In genomic region chr1:52149934-52150346, GRCm38 (mm10) we compare ENCODE assay signal across 9 mouse cellular contexts. TPM values are rescaled to one million over a fixed set of nuclear protein-coding genes. Genes with fewer than 3 reads are reported as not detected.
DNase-seq lines count a peak whose midpoint lies in the region; ATAC-seq and TF ChIP-seq lines count a peak whose summit lies in the region.
"Had no signal": no experiment of that assay in that cellular context is flagged by ENCODE, and none has a peak within 500 bp of the region (broad histone marks: within the 10 kb centered on the region; RNA-seq: fewer than 3 reads in every experiment).

No protein-coding gene starts in this region.

- H3K4me2 ChIP-seq in hindbrain, embryonic 12.5 days (replicated peaks): no peak overlapping the region
- no peak overlapping the region for H3K4me2 ChIP-seq in lung, postnatal 0 days (replicated peaks; ENCODE audit: low read depth, low read length)
- H3K4me2 ChIP-seq: limb, embryonic 15.5 days had no signal

- WGBS in hindbrain, embryonic 10.5 days: 71% methylated on average over 9 of the region's 9 CpGs
- WGBS in hindbrain, embryonic 12.5 days: 61% methylated on average over 9 of the region's 9 CpGs
- WGBS in lung, postnatal 0 days: 60% methylated on average over 9 of the region's 9 CpGs

- H3K9ac ChIP-seq in hindbrain, embryonic 12.5 days: no peak overlapping the region
- no peak overlapping the region for H3K9ac ChIP-seq in lung, postnatal 0 days (replicated peaks; ENCODE audit: low read depth)
- H3K9ac ChIP-seq: limb, embryonic 15.5 days had no signal

- no peak overlapping the region for H3K4me3 ChIP-seq in hindbrain, embryonic 10.5 days
- no peak overlapping the region for H3K4me3 ChIP-seq in hindbrain, embryonic 12.5 days
- H3K4me3 ChIP-seq in lung, postnatal 0 days (ENCODE audit: low read depth, low read length): no peak overlapping the region
- H3K4me3 ChIP-seq: limb, embryonic 15.5 days had no signal

- peak; percentile 15 for DNase-seq in hindbrain, embryonic 10.5 days (ENCODE audit: low spot score)
- peak; percentile 95 for DNase-seq in cerebellum, adult 9-11 months
- DNase-seq in layer of hippocampus, adult 11-12 months (ENCODE audit: low spot score): peak; percentile 69
- DNase-seq in lung, postnatal 0 days (ENCODE audit: low spot score): peak; percentile 55
- DNase-seq in skeletal muscle tissue, adult 2 months (ENCODE audit: low read depth, low spot score): peak; percentile 65
- DNase-seq in ovary, postnatal 10 days (ENCODE audit: low spot score): no peak

- no peaks in the 10 kb centered on the region for H3K27me3 ChIP-seq in hindbrain, embryonic 10.5 days (ENCODE audit: insufficient read depth, poor library complexity, severe bottlenecking)
- H3K27me3 ChIP-seq in hindbrain, embryonic 12.5 days: no peaks in the 10 kb centered on the region
- H3K27me3 ChIP-seq in lung, postnatal 0 days (replicated peaks; ENCODE audit: insufficient read depth, low read length): no peaks in the 10 kb centered on the region
- H3K27me3 ChIP-seq: limb, embryonic 15.5 days had no signal

- H3K36me3 ChIP-seq in hindbrain, embryonic 10.5 days: peaks cover 13% of the 10 kb centered on the region; the same call in 1 of the 2 replicates
- no peaks in the 10 kb centered on the region for H3K36me3 ChIP-seq in hindbrain, embryonic 12.5 days
- H3K36me3 ChIP-seq in lung, postnatal 0 days (ENCODE audit: insufficient read depth, low read length): peaks cover 30% of the 10 kb centered on the region

- no peak for ATAC-seq in hindbrain, embryonic 12.5 days (ENCODE audit: low FRiP score)
- ATAC-seq in granulocyte monocyte progenitor cell, adult 5-6 weeks (replicated peaks; ENCODE audit: poor library complexity, severe bottlenecking): peak; percentile 52
- ATAC-seq in lung, postnatal 0 days: peak; percentile 63

- H3K4me1 ChIP-seq in hindbrain, embryonic 10.5 days (replicated peaks): peaks cover 23% of the 10 kb centered on the region
- H3K4me1 ChIP-seq in hindbrain, embryonic 12.5 days: peaks cover 17% of the 10 kb centered on the region; the same call in 1 of the 2 replicates
- H3K4me1 ChIP-seq in lung, postnatal 0 days (ENCODE audit: insufficient read depth, low read depth, low read length): no peaks in the 10 kb centered on the region

- TF ChIP-seq CTCF in lung, postnatal 0 days (IDR thresholded peaks at IDR 0.05): no peak

- no peaks in the 10 kb centered on the region for H3K9me3 ChIP-seq in hindbrain, embryonic 10.5 days
- no peaks in the 10 kb centered on the region for H3K9me3 ChIP-seq in hindbrain, embryonic 12.5 days (replicated peaks)
- no peaks in the 10 kb centered on the region for H3K9me3 ChIP-seq in lung, postnatal 0 days (ENCODE audit: low read length)
- H3K9me3 ChIP-seq: limb, embryonic 15.5 days had no signal

- no peak overlapping the region for H3K27ac ChIP-seq in hindbrain, embryonic 10.5 days
- no peak overlapping the region for H3K27ac ChIP-seq in hindbrain, embryonic 12.5 days
- no peak overlapping the region for H3K27ac ChIP-seq in lung, postnatal 0 days (ENCODE audit: low read length)
- H3K27ac ChIP-seq: limb, embryonic 15.5 days had no signal

- TF ChIP-seq EP300 in lung, postnatal 0 days (IDR thresholded peaks at IDR 0.05): no peak

RNA-seq across cellular contexts. Expression of gene Stat1, which starts 30.7 kb away (rescaled TPM):
- polyA plus RNA-seq in hindbrain, embryonic 10.5 days (2016; fragmentation: Nextera tagmentation; extraction: Ambion mirVana): 11.1 and 13.6 TPM in 2 replicates
- polyA plus RNA-seq in hindbrain, embryonic 12.5 days (2016; fragmentation: Nextera tagmentation; extraction: Ambion mirVana): 17.9 and 19.2 TPM in 2 replicates
- 34.7 and 65.5 TPM in 2 replicates for total RNA-seq in granulocyte monocyte progenitor cell, adult 5-6 weeks (2014; fragmentation: Nextera tagmentation)
- total RNA-seq in granulocyte monocyte progenitor cell, adult 5-6 weeks (2017): 51.1 and 52.7 TPM in 2 replicates
- polyA plus RNA-seq in lung, postnatal 0 days (2015; fragmentation: Nextera tagmentation; extraction: Ambion mirVana): 36.3 and 39.3 TPM in 2 replicates
